Mouse (Mus musculus): ENCODE data around the gene Il13ra1.

Il13ra1 gene

GRCm38 (mm10) chrX:36111622-36112421, at the start of gene Il13ra1:
Il13ra1 (plus strand) TSS chrX:36112110.
- no peak for DNase-seq (ENCODE audit: low spot score)

- DNase-seq (ENCODE audit: low spot score), result no peak
These were observed 37.9 kb upstream of the Il13ra1 start for GRCm38 (mm10) chrX:36073997-36074396.

GRCm38 (mm10) chrX:36077164-36077563, 34.7 kb upstream of the Il13ra1 start:
- no peak for DNase-seq (ENCODE audit: low spot score)

- DNase-seq (ENCODE audit: low spot score), result peak; percentile 0
These were observed 29.0 kb upstream of the Il13ra1 start for GRCm38 (mm10) chrX:36082917-36083316.

- no peak for DNase-seq (ENCODE audit: low spot score)
These were observed 23.2 kb upstream of the Il13ra1 start for GRCm38 (mm10) chrX:36088464-36089256.

GRCm38 (mm10) chrX:36100883-36101282, 11.0 kb upstream of the Il13ra1 start:
- DNase-seq (ENCODE audit: low spot score), result no peak

GRCm38 (mm10) chrX:36101318-36101717, 10.6 kb upstream of the Il13ra1 start:
- no peak for DNase-seq (ENCODE audit: low spot score)

GRCm38 (mm10) chrX:36108601-36109000, 3.3 kb upstream of the Il13ra1 start:
- no peak for DNase-seq (ENCODE audit: low spot score)

GRCm38 (mm10) chrX:36112422-36112750, 476 bp downstream of the Il13ra1 start:
- no peak for DNase-seq (ENCODE audit: low spot score)

GRCm38 (mm10) chrX:36115171-36115570, 3.3 kb downstream of the Il13ra1 start:
- DNase-seq (ENCODE audit: low spot score), result no peak

GRCm38 (mm10) chrX:36129037-36129770, 17.3 kb downstream of the Il13ra1 start:
- DNase-seq (ENCODE audit: low spot score), result peak; percentile 1

GRCm38 (mm10) chrX:36129771-36130108, 17.8 kb downstream of the Il13ra1 start:
- DNase-seq (ENCODE audit: low spot score), result no peak

- DNase-seq (ENCODE audit: low spot score), result peak; percentile 0
These were observed 24.4 kb downstream of the Il13ra1 start for GRCm38 (mm10) chrX:36136346-36136745.

- DNase-seq (ENCODE audit: low spot score), result no peak
These were observed 30.2 kb downstream of the Il13ra1 start for GRCm38 (mm10) chrX:36141994-36142639.

GRCm38 (mm10) chrX:36146746-36147145, 34.8 kb downstream of the Il13ra1 start:
- DNase-seq (ENCODE audit: low spot score), result no peak

GRCm38 (mm10) chrX:36150100-36150499, 38.2 kb downstream of the Il13ra1 start:
- DNase-seq (ENCODE audit: low spot score), result no peak

- DNase-seq (ENCODE audit: low spot score), result no peak
These were observed 44.8 kb downstream of the Il13ra1 start for GRCm38 (mm10) chrX:36156677-36157076.

GRCm38 (mm10) chrX:36161567-36161966, 49.7 kb downstream of the Il13ra1 start:
- DNase-seq (ENCODE audit: low spot score), result no peak

- peak; percentile 39 for DNase-seq (ENCODE audit: low spot score)
These were observed 71.7 kb downstream of the Il13ra1 start for GRCm38 (mm10) chrX:36183625-36184024.

- no peak for DNase-seq (ENCODE audit: low spot score)
These were observed 74.1 kb downstream of the Il13ra1 start for GRCm38 (mm10) chrX:36186036-36186435.

GRCm38 (mm10) chrX:36186443-36186842, 74.5 kb downstream of the Il13ra1 start:
- DNase-seq (ENCODE audit: low spot score), result no peak

- no peak for DNase-seq (ENCODE audit: low spot score)
These were observed 82.0 kb downstream of the Il13ra1 start for GRCm38 (mm10) chrX:36193951-36194350.

Data from T-cell, adult 2 months (primary cell).